Mouse (Mus musculus): ENCODE measurements around the gene Qrich2. TPM values are rescaled to one million over a fixed set of nuclear protein-coding genes. Genes with fewer than 3 reads are reported as not detected.
A peak's percentile ranks its signal among the peaks of the same experiment; 100 is the strongest.

The Qrich2 gene
- polyA plus RNA-seq, 1 experiment, result not detected

DNA sequence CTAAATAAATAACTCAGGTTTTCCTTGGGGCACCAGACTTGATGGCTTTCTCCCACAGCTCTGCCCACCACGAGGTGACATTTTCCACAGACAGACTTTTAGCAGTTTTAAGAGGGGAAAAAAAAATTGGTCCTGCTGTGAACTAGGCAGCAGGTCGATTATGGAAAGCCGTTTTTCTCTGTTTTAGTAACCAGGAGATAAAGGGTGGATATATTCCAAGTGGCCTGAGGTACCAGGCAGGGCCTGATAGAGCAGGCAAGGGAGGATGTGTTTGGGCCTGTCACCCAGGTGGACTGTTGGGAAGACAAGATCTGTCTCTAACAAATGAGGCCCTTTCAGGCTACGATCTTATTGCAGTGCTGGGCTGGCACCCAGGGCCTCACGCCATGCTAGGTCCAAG is 39.5 kb upstream of the Qrich2 start:
- Histone ChIP-seq H3K4me1 (ENCODE audit: control insufficient read depth, insufficient read depth, low read length) (peaks cover 5% of the 10 kb centered on the region), H3K27ac (ENCODE audit: control insufficient read depth, insufficient read depth, low read depth, low read length, poor library complexity) (peak overlapping the region; percentile 65), H3K4me3 (replicated peaks; ENCODE audit: control insufficient read depth, low read depth, low read length) (no peak overlapping the region)
- TF ChIP-seq POLR2A (IDR thresholded peaks at IDR 0.05; ENCODE audit: borderline replicate concordance, control insufficient read depth, low read depth, low read length), result no peak
- no peak for TF ChIP-seq CTCF (IDR thresholded peaks at IDR 0.05; ENCODE audit: control insufficient read depth, insufficient read depth, low read length)
- 57% methylated on average over 5 of the region's 5 CpGs for WGBS

DNA sequence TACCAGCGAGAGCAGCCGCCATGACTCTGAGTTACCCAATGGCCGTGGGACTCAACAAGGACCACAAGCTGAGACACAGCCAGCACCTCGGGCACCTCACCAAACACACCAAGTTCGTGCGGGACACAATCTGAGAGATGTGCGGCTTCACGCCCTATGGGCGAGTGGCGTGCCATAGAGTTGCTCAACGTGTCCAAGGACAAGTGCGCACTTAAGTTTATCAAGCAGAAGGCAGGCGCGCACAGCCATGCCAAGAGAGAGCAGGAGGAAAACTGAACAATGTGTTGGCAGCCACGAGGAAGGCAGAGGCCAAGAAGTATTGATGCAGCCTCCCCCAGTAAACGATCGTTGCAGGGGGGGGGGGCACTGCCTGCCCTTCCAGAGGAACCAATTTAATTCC is 38.5 kb upstream of the Qrich2 start:
- H3K4me1 ChIP-seq (ENCODE audit: control insufficient read depth, insufficient read depth, low read length), result peaks cover 5% of the 10 kb centered on the region
- TF ChIP-seq CTCF (IDR thresholded peaks at IDR 0.05; ENCODE audit: control insufficient read depth, insufficient read depth, low read length) (no peak), POLR2A (IDR thresholded peaks at IDR 0.05; ENCODE audit: borderline replicate concordance, control insufficient read depth, low read depth, low read length) (no peak)
- H3K27ac ChIP-seq (ENCODE audit: control insufficient read depth, insufficient read depth, low read depth, low read length, poor library complexity), result no peak overlapping the region; the same call in 1 of the 2 replicates
- H3K4me3 ChIP-seq (replicated peaks; ENCODE audit: control insufficient read depth, low read depth, low read length), result no peak overlapping the region
- 84% methylated on average over 17 of the region's 17 CpGs for WGBS

- 5% methylated on average over 7 of the region's 7 CpGs for WGBS
- TF ChIP-seq CTCF (IDR thresholded peaks at IDR 0.05; ENCODE audit: control insufficient read depth, insufficient read depth, low read length) (0 out of 2 replicates have a peak, but pooled peaks have one; percentile 1), POLR2A (IDR thresholded peaks at IDR 0.05; ENCODE audit: borderline replicate concordance, control insufficient read depth, low read depth, low read length) (no peak)
Observed at GRCm38 (mm10) chr11:116501005-116501746, 35.1 kb upstream of the Qrich2 start.

GRCm38 (mm10) chr11:116499018-116499417 is 33.0 kb upstream of the Qrich2 start:
- H3K4me3 ChIP-seq (replicated peaks; ENCODE audit: control insufficient read depth, low read depth, low read length), result no peak overlapping the region
- H3K27ac ChIP-seq (ENCODE audit: control insufficient read depth, insufficient read depth, low read depth, low read length, poor library complexity), result no peak overlapping the region
- H3K4me1 ChIP-seq (ENCODE audit: control insufficient read depth, insufficient read depth, low read length), result no peaks in the 10 kb centered on the region
- WGBS, result 59% methylated on average over 6 of the region's 6 CpGs
- TF ChIP-seq CTCF (IDR thresholded peaks at IDR 0.05; ENCODE audit: control insufficient read depth, insufficient read depth, low read length) (no peak), POLR2A (IDR thresholded peaks at IDR 0.05; ENCODE audit: borderline replicate concordance, control insufficient read depth, low read depth, low read length) (no peak)

More at GRCm38 (mm10) chr11:116501005-116501746, 35.1 kb upstream of the Qrich2 start:
- peaks cover 3% of the 10 kb centered on the region for H3K4me1 ChIP-seq (ENCODE audit: control insufficient read depth, insufficient read depth, low read length)
- no peak overlapping the region for H3K27ac ChIP-seq (ENCODE audit: control insufficient read depth, insufficient read depth, low read depth, low read length, poor library complexity)
- no peak overlapping the region for H3K4me3 ChIP-seq (replicated peaks; ENCODE audit: control insufficient read depth, low read depth, low read length)

DNA sequence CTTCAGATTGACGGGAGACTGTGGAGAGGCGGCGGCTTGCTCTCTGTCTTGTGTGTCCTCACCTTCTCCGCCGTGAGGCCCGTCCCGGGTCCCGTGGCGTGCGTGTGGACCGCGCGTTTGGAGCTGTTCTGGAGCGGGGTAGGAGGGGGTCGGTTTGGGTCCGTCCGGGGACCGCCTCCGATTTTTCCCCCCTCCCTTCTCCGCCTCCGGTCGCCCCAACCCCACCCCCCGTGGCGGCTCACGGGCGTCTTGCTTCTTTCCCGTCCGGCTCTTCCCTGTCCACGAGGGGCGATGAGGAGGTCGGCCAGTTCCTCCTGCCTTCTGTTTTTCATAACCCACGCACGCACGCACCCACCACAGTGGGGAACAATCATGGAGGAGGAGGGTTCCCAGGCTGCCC is 32.6 kb upstream of the Qrich2 start:
- no peak overlapping the region for H3K4me3 ChIP-seq (replicated peaks; ENCODE audit: control insufficient read depth, low read depth, low read length)
- no peak for TF ChIP-seq CTCF (IDR thresholded peaks at IDR 0.05; ENCODE audit: control insufficient read depth, insufficient read depth, low read length)
- TF ChIP-seq POLR2A (IDR thresholded peaks at IDR 0.05; ENCODE audit: borderline replicate concordance, control insufficient read depth, low read depth, low read length), result no peak
- WGBS, result 51% methylated on average over 34 of the region's 34 CpGs
- H3K27ac ChIP-seq (ENCODE audit: control insufficient read depth, insufficient read depth, low read depth, low read length, poor library complexity), result no peak overlapping the region
- no peaks in the 10 kb centered on the region for H3K4me1 ChIP-seq (ENCODE audit: control insufficient read depth, insufficient read depth, low read length)

- Histone ChIP-seq H3K27ac (ENCODE audit: control insufficient read depth, insufficient read depth, low read depth, low read length, poor library complexity) (no peak overlapping the region), H3K4me3 (replicated peaks; ENCODE audit: control insufficient read depth, low read depth, low read length) (no peak overlapping the region), H3K4me1 (ENCODE audit: control insufficient read depth, insufficient read depth, low read length) (no peaks in the 10 kb centered on the region)
- TF ChIP-seq POLR2A (IDR thresholded peaks at IDR 0.05; ENCODE audit: borderline replicate concordance, control insufficient read depth, low read depth, low read length), result no peak
- no peak for TF ChIP-seq CTCF (IDR thresholded peaks at IDR 0.05; ENCODE audit: control insufficient read depth, insufficient read depth, low read length)
- WGBS, result 49% methylated on average over 4 of the region's 4 CpGs
Observed at GRCm38 (mm10) chr11:116497313-116497712, 31.3 kb upstream of the Qrich2 start.

- H3K4me3 ChIP-seq (replicated peaks; ENCODE audit: control insufficient read depth, low read depth, low read length), result no peak overlapping the region
- TF ChIP-seq CTCF (IDR thresholded peaks at IDR 0.05; ENCODE audit: control insufficient read depth, insufficient read depth, low read length) (no peak), POLR2A (IDR thresholded peaks at IDR 0.05; ENCODE audit: borderline replicate concordance, control insufficient read depth, low read depth, low read length) (no peak)
- H3K4me1 ChIP-seq (ENCODE audit: control insufficient read depth, insufficient read depth, low read length), result no peaks in the 10 kb centered on the region; the same call in 1 of the 2 replicates
- WGBS, result 70% methylated on average over 13 of the region's 13 CpGs
- H3K27ac ChIP-seq (ENCODE audit: control insufficient read depth, insufficient read depth, low read depth, low read length, poor library complexity), result no peak overlapping the region
Observed at GRCm38 (mm10) chr11:116494474-116495174, 28.6 kb upstream of the Qrich2 start.

GRCm38 (mm10) chr11:116493795-116494252 is 27.8 kb upstream of the Qrich2 start, which contains the start of gene Prpsap1:
Prpsap1 (minus strand) TSS chr11:116494202.
- no peak for TF ChIP-seq POLR2A (IDR thresholded peaks at IDR 0.05; ENCODE audit: borderline replicate concordance, control insufficient read depth, low read depth, low read length)
- TF ChIP-seq CTCF (IDR thresholded peaks at IDR 0.05; ENCODE audit: control insufficient read depth, insufficient read depth, low read length), result peak; percentile 91
- 25% methylated on average over 4 of the region's 4 CpGs for WGBS
- Histone ChIP-seq H3K4me1 (ENCODE audit: control insufficient read depth, insufficient read depth, low read length) (no peaks in the 10 kb centered on the region; the same call in 1 of the 2 replicates), H3K4me3 (replicated peaks; ENCODE audit: control insufficient read depth, low read depth, low read length) (no peak within 1 kb of the TSS), H3K27ac (ENCODE audit: control insufficient read depth, insufficient read depth, low read depth, low read length, poor library complexity) (no peak within 1 kb of the TSS)

Data from bone marrow, adult 2 months (tissue).